Mouse (Mus musculus) lung, adult 2 months (tissue): ENCODE measurements at regions not wholly inside any gene's neighbourhood (a gene's known extent, or its start where the extent isn't known, plus 50 kb on each side); places are given as distances from the start of the nearest gene placed in this dataset.

ENCODE experiments used
- DNase-seq: peaks from one replicate; pipeline ENCODE4 v3.0.0; 2022
- H3K4me1 ChIP-seq: fragments of 200-500 bp; 2 replicates; pipeline ENCODE4 v1.6.1; 2011; ENCODE audit warnings: low read length; ENCODE audit not compliant: control insufficient read depth, insufficient read depth
- H3K4me3 ChIP-seq: fragments of 200-500 bp; replicated peaks from 2 replicates; pipeline ENCODE3; 2011; ENCODE audit warnings: low read depth, mild to moderate bottlenecking, control low read depth, low read length; ENCODE audit errors: extremely low read depth
- CTCF ChIP-seq: fragments of 200-500 bp; IDR thresholded peaks from 2 replicates; pipeline ENCODE4 v1.5.1; 2011; ENCODE audit warnings: mild to moderate bottlenecking, low read length, control low read depth; ENCODE audit not compliant: insufficient read depth
- POLR2A ChIP-seq: fragments of 200-500 bp; IDR thresholded peaks from 2 replicates; pipeline ENCODE4 v1.6.1; 2011; ENCODE audit warnings: low read depth, mild to moderate bottlenecking, control low read depth, low read length, borderline replicate concordance; ENCODE audit errors: extremely low read depth
- WGBS: fragments of 180-500 bp; shearing (Covaris S2); methylation state at CpG from one replicate; pipeline ENCODE4 v1.1.7; 2018; 5-methylcytosine and 5-hydroxymethylcytosine counted together

GRCm38 (mm10) chr13:57316211-57317005 lies 420.6 kb upstream of the Trpc7 start:
- Histone ChIP-seq H3K4me1 (no peaks in the 10 kb centered on the region), H3K4me3 (no peak overlapping the region)
- no peak for DNase-seq
- 35% methylated on average over 11 of the region's 11 CpGs for WGBS
- no peak for TF ChIP-seq CTCF
- TF ChIP-seq POLR2A, result no peak

- Histone ChIP-seq H3K4me1 (no peaks in the 10 kb centered on the region), H3K4me3 (no peak overlapping the region)
- TF ChIP-seq CTCF (no peak), POLR2A (no peak)
- no peak for DNase-seq
- WGBS, result 42% methylated on average over 9 of the region's 9 CpGs
These were observed 418.7 kb upstream of the Trpc7 start for GRCm38 (mm10) chr13:57314512-57314911.

- TF ChIP-seq POLR2A (no peak), CTCF (no peak)
- 37% methylated on average over 2 of the region's 2 CpGs for WGBS
- H3K4me1 ChIP-seq, result no peaks in the 10 kb centered on the region
- H3K4me3 ChIP-seq, result no peak overlapping the region
- no peak for DNase-seq
These were observed 417.9 kb upstream of the Trpc7 start for GRCm38 (mm10) chr13:57313731-57314130.

- WGBS, result 31% methylated on average over 2 of the region's 2 CpGs
- no peak overlapping the region for H3K4me3 ChIP-seq
These were observed 415.4 kb upstream of the Trpc7 start for GRCm38 (mm10) chr13:57311235-57311634.

GRCm38 (mm10) chr13:57309618-57310017 lies 413.8 kb upstream of the Trpc7 start:
- H3K4me1 ChIP-seq, result no peaks in the 10 kb centered on the region
- WGBS, result 78% methylated on average over 4 of the region's 4 CpGs
- DNase-seq, result no peak
- TF ChIP-seq POLR2A (no peak), CTCF (no peak)
- H3K4me3 ChIP-seq, result no peak overlapping the region

More at GRCm38 (mm10) chr13:57311235-57311634, 415.4 kb upstream of the Trpc7 start:
- no peak for TF ChIP-seq POLR2A
- no peak for TF ChIP-seq CTCF
- no peak for DNase-seq
- no peaks in the 10 kb centered on the region for H3K4me1 ChIP-seq

GRCm38 (mm10) chr13:57307971-57308903 lies 412.4 kb upstream of the Trpc7 start:
- 33% methylated on average over 20 of the region's 20 CpGs for WGBS
- DNase-seq, result no peak
- TF ChIP-seq POLR2A, result no peak
- no peak for TF ChIP-seq CTCF
- Histone ChIP-seq H3K4me1 (no peaks in the 10 kb centered on the region), H3K4me3 (no peak overlapping the region)

- DNase-seq, result no peak
- Histone ChIP-seq H3K4me3 (no peak overlapping the region), H3K4me1 (no peaks in the 10 kb centered on the region)
- TF ChIP-seq CTCF, result no peak
- TF ChIP-seq POLR2A, result no peak
- WGBS, result 83% methylated on average over 7 of the region's 7 CpGs
These were observed 409.8 kb upstream of the Trpc7 start for GRCm38 (mm10) chr13:57305586-57305985.

GRCm38 (mm10) chr13:57303805-57304204 lies 408.0 kb upstream of the Trpc7 start:
- TF ChIP-seq CTCF (no peak), POLR2A (no peak)
- no peak for DNase-seq
- 70% methylated on average over 2 of the region's 2 CpGs for WGBS
- Histone ChIP-seq H3K4me3 (no peak overlapping the region), H3K4me1 (no peaks in the 10 kb centered on the region)

- no peak for DNase-seq
- no peaks in the 10 kb centered on the region for H3K4me1 ChIP-seq
- 78% methylated on average over 9 of the region's 9 CpGs for WGBS
- TF ChIP-seq CTCF (no peak), POLR2A (no peak)
- no peak overlapping the region for H3K4me3 ChIP-seq
These were observed 396.1 kb upstream of the Trpc7 start for GRCm38 (mm10) chr13:57291737-57292490.
